Mouse (Mus musculus) neural tube, embryonic 11.5 days (tissue): ENCODE measurements around the gene Lsm11. TPM values are rescaled to one million over a fixed set of nuclear protein-coding genes. Genes with fewer than 3 reads are reported as not detected.

Experiments used
- ATAC-seq: fragments of 200-750 bp; cut with Nextera tagmentation; 2 replicates; pipeline ENCODE4 v1.8.0; 2017; ENCODE audit warnings: moderate number of reproducible peaks, mild to moderate bottlenecking, moderate TSS enrichment, moderate library complexity; ENCODE audit not compliant: insufficient read depth, low FRiP score, low TSS enrichment
- DNase-seq: peaks from one replicate; pipeline ENCODE4 v3.0.0-alpha.2; 2015; ENCODE audit warnings: low spot score
- H3K27ac ChIP-seq: fragments of 300-500 bp; sonication (generic); 2 replicates; pipeline ENCODE4 v1.5.1; 2014; ENCODE audit warnings: low read depth, mild to moderate bottlenecking, low read length
- H3K27me3 ChIP-seq: fragments of 300-500 bp; sonication (generic); 2 replicates; pipeline ENCODE4 v1.6.1; 2014; ENCODE audit warnings: mild to moderate bottlenecking, low read length, mixed read lengths; ENCODE audit not compliant: control insufficient read depth, insufficient read depth
- H3K36me3 ChIP-seq: fragments of 300-500 bp; sonication (generic); 2 replicates; pipeline ENCODE4 v1.6.1; 2014; ENCODE audit warnings: mild to moderate bottlenecking, low read length, moderate library complexity, mixed read lengths; ENCODE audit not compliant: control insufficient read depth, insufficient read depth
- H3K4me1 ChIP-seq: fragments of 300-500 bp; sonication (generic); 2 replicates; pipeline ENCODE4 v1.6.1; 2014; ENCODE audit warnings: low read length, mixed read lengths; ENCODE audit not compliant: control insufficient read depth, insufficient read depth
- H3K4me2 ChIP-seq: fragments of 300-500 bp; sonication (generic); 2 replicates; pipeline ENCODE4 v1.6.1; 2014; ENCODE audit warnings: low read depth, mild to moderate bottlenecking, moderate library complexity
- H3K4me3 ChIP-seq: fragments of 300-500 bp; sonication (generic); 2 replicates; pipeline ENCODE4 v1.5.1; 2014; ENCODE audit warnings: low read depth, low read length
- H3K9ac ChIP-seq: fragments of 300-500 bp; sonication (generic); 2 replicates; pipeline ENCODE4 v1.6.1; 2014; ENCODE audit warnings: mild to moderate bottlenecking, low read length
- H3K9me3 ChIP-seq: fragments of 300-500 bp; sonication (generic); 2 replicates; pipeline ENCODE4 v1.6.1; 2016; ENCODE audit warnings: low read length; ENCODE audit not compliant: control insufficient read depth
- WGBS: fragments of 180-500 bp; shearing (Covaris S2); extraction: QIAGEN DNeasy Blood & Tissue Kit; methylation state at CpG from one replicate; pipeline ENCODE4 v1.1.7; 2014; 5-methylcytosine and 5-hydroxymethylcytosine counted together
- polyA plus RNA-seq: library from polyadenylated mRNA; unstranded; fragments of >200 nt; fragmentation: Nextera tagmentation; extraction: Ambion mirVana; gene quantifications from 2 replicates; pipeline ENCODE4 v1.2.1, GENCODE M21; 2014

Lsm11 gene
- polyA plus RNA-seq = 11.3 and 11.5 TPM in 2 replicates

- Histone ChIP-seq H3K9me3 (no peaks in the 10 kb centered on the region), H3K4me2 (peak within 1 kb of the TSS; percentile 72), H3K9ac (peak within 1 kb of the TSS; percentile 81), H3K36me3 (no peaks in the 10 kb centered on the region), H3K4me3 (peak within 1 kb of the TSS; percentile 86), H3K27me3 (no peaks in the 10 kb centered on the region), H3K4me1 (peaks cover 11% of the 10 kb centered on the region), H3K27ac (no peak within 1 kb of the TSS)
- WGBS = under 1% methylated on average over 53 of the region's 55 CpGs
- DNase-seq (peak; percentile 97), ATAC-seq (peak; percentile 87)
These were observed at the start of gene Lsm11 for GRCm38 (mm10) chr11:45944643-45945156. TSS of gene Lsm11 (minus strand) at chr11:45944935.

DNA sequence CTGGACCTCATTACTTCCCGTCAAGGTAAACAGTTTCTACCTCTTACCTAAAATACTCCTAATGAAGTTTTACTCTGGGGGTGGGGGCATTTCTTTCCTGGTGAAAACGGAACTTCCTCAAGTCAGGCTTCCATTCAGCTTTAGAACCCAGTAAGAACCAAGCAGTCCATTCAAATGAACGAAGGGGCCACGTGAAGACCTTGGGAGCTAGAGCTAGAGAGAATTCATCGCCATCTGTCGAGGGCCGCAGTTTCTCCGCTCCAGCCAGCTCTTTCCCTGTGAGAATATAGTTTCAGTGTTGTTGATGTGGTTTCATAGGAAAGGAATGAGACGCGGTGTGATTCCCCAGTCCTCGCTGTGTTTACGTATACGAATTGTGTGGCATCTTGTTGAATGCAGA, 47.4 kb upstream of the Lsm11 start:
- H3K27me3 ChIP-seq = no peaks in the 10 kb centered on the region
- H3K27ac ChIP-seq = no peak overlapping the region
- H3K9ac ChIP-seq = no peak overlapping the region
- ATAC-seq (no peak), DNase-seq (no peak)
- peak overlapping the region; percentile 38 for H3K4me2 ChIP-seq
- H3K36me3 ChIP-seq = no peaks in the 10 kb centered on the region
- WGBS = 46% methylated on average over 13 of the region's 13 CpGs
- no peaks in the 10 kb centered on the region for H3K9me3 ChIP-seq
- peak overlapping the region; percentile 25 for H3K4me3 ChIP-seq
- no peaks in the 10 kb centered on the region for H3K4me1 ChIP-seq

GRCm38 (mm10) chr11:45991604-45992003, 46.9 kb upstream of the Lsm11 start:
- Histone ChIP-seq H3K9ac (no peak overlapping the region), H3K4me2 (peak overlapping the region; percentile 38), H3K27ac (no peak overlapping the region), H3K9me3 (no peaks in the 10 kb centered on the region), H3K4me3 (peak overlapping the region; percentile 25), H3K27me3 (no peaks in the 10 kb centered on the region), H3K4me1 (no peaks in the 10 kb centered on the region), H3K36me3 (no peaks in the 10 kb centered on the region)
- peak; percentile 45 for DNase-seq
- 8% methylated on average over 16 of the region's 16 CpGs for WGBS
- no peak for ATAC-seq

GRCm38 (mm10) chr11:45980893-45981253, 36.1 kb upstream of the Lsm11 start:
- Histone ChIP-seq H3K9ac (peak overlapping the region; percentile 83), H3K36me3 (no peaks in the 10 kb centered on the region), H3K9me3 (no peaks in the 10 kb centered on the region), H3K4me2 (peak overlapping the region; percentile 77), H3K4me1 (no peaks in the 10 kb centered on the region), H3K4me3 (peak overlapping the region; percentile 54), H3K27ac (peak overlapping the region; percentile 53; the same call in 1 of the 2 replicates), H3K27me3 (no peaks in the 10 kb centered on the region)
- ATAC-seq (0 out of 2 replicates have a peak, but pooled peaks have one; percentile 3), DNase-seq (no peak)
- WGBS = 45% methylated on average over 19 of the region's 19 CpGs

DNA sequence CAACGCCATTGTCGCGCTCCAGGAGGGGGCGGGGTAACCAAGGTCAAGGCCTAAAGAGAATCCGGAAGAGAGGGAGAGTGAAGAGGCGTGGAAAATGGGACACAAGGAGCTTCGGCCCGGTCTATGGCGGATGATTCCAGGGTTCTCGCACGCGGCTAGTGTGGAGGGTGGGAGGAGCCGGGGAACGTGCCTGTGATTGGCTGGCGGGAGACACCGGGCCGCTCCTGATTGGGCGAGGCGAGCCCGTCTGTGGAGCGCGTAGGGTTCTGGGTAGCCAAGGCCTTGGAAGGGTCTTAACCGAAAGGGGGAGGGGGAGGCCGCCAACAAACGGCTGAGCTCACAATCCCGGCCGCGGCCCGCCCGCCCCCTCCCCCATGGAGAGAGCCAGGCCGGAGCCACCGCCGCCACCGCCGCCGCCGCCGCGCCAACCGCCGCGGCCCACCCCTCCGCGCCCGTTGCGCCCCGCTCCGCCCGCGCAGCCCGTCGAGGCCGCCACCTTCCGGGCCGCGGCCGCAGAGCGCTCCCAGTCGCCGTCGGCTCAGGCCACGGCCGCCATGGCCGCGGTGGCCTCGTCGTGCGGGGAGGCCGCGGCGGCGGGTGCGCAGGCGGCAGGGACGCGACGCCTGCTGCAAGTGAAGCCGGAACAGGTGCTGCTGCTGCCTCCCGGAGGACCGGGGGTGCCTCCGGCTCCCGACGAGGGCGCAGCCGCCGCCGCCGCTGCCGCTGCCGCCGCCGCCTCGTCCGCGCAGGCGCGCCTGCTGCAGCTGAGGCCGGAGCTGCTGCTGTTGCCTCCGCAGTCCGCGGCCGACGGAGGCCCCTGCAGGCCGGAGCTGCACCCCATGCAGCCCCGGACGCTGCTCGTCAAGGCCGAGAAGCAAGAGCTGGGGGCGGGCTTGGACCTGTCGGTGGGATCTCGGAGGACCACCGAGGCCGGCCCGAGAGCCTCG, 35.5 kb upstream of the Lsm11 start, which contains the start of gene Sox30:
Sox30 (plus strand) TSS at position 365 of the 947 bp plus-strand sequence.
- Histone ChIP-seq H3K4me1 (no peaks in the 10 kb centered on the region), H3K9ac (peak within 1 kb of the TSS; percentile 83), H3K9me3 (no peaks in the 10 kb centered on the region), H3K27ac (peak within 1 kb of the TSS; percentile 53; the same call in 1 of the 2 replicates), H3K36me3 (no peaks in the 10 kb centered on the region), H3K27me3 (no peaks in the 10 kb centered on the region), H3K4me2 (peak within 1 kb of the TSS; percentile 77), H3K4me3 (peak within 1 kb of the TSS; percentile 54)
- DNase-seq (peak; percentile 82), ATAC-seq (peak; percentile 98)
- whole genome bisulfite sequencing = 15% methylated on average over 39 of the region's 115 CpGs

- no peak for DNase-seq
- Histone ChIP-seq H3K27ac (no peak overlapping the region), H3K4me3 (no peak overlapping the region), H3K4me1 (no peaks in the 10 kb centered on the region), H3K27me3 (no peaks in the 10 kb centered on the region), H3K9me3 (no peaks in the 10 kb centered on the region), H3K9ac (no peak overlapping the region), H3K36me3 (no peaks in the 10 kb centered on the region), H3K4me2 (no peak overlapping the region)
- 85% methylated on average over 3 of the region's 3 CpGs for whole genome bisulfite sequencing
- no peak for ATAC-seq
These were observed 31.3 kb upstream of the Lsm11 start for GRCm38 (mm10) chr11:45976061-45976460.

- no peaks in the 10 kb centered on the region for H3K27me3 ChIP-seq
- H3K9me3 ChIP-seq = no peaks in the 10 kb centered on the region
- ATAC-seq (no peak), DNase-seq (no peak)
- no peak overlapping the region for H3K27ac ChIP-seq
- no peak overlapping the region for H3K4me3 ChIP-seq
- H3K36me3 ChIP-seq = no peaks in the 10 kb centered on the region
- no peak overlapping the region for H3K4me2 ChIP-seq
- H3K4me1 ChIP-seq = no peaks in the 10 kb centered on the region
- 87% methylated on average over 8 of the region's 8 CpGs for WGBS
- no peak overlapping the region for H3K9ac ChIP-seq
These were observed 29.7 kb upstream of the Lsm11 start for GRCm38 (mm10) chr11:45974466-45974865.

DNA sequence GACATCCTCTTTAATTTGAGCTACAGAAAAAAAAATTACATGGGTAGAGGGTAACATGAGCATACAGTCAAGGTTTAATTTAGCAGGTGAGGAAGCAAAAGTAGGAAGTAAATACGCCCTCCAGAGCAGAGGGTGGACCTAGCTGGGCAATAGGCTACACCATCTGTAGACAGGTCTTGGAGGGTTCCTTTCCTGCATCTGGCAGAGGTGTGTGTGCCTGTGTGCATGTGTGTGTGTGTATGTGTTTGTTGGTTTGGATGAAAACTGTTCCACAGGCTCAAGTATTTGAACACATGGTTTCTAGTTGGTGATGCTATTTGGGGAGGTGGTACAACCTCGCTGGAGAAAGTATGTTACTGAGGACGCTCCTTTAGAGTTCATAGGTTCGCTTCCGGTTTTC, 28.9 kb upstream of the Lsm11 start:
- DNase-seq (no peak), ATAC-seq (no peak)
- Histone ChIP-seq H3K9me3 (no peaks in the 10 kb centered on the region), H3K4me2 (no peak overlapping the region), H3K9ac (no peak overlapping the region), H3K36me3 (no peaks in the 10 kb centered on the region), H3K4me1 (no peaks in the 10 kb centered on the region), H3K27ac (no peak overlapping the region), H3K27me3 (no peaks in the 10 kb centered on the region), H3K4me3 (no peak overlapping the region)
- WGBS = 79% methylated on average over 5 of the region's 5 CpGs
